Mouse (Mus musculus) gastrocnemius, postnatal 4 days (tissue): ENCODE data around the gene Sdk1. TPM values are rescaled to one million over a fixed set of nuclear protein-coding genes. Genes with fewer than 3 reads are reported as not detected.

Source experiments
- DNase-seq, 2 experiments: peaks; one replicate each; pipeline ENCODE4 v3.0.0; 2021 to 2022; ENCODE audit warnings: low spot score in 2 of 2, mixed read lengths in 2 of 2
- total RNA-seq, 2 experiments: library from RNA; stranded (reverse); gene quantifications; 2 replicates each; pipeline ENCODE4 v1.2.3; 2021

Gene Sdk1
- total RNA-seq, 2 experiments from 2014 or later = 13.5 to 15.7 TPM

GRCm38 (mm10) chr5:142215981-142216380 is 974.7 kb downstream of the Sdk1 start:
- no peak for DNase-seq

DNA sequence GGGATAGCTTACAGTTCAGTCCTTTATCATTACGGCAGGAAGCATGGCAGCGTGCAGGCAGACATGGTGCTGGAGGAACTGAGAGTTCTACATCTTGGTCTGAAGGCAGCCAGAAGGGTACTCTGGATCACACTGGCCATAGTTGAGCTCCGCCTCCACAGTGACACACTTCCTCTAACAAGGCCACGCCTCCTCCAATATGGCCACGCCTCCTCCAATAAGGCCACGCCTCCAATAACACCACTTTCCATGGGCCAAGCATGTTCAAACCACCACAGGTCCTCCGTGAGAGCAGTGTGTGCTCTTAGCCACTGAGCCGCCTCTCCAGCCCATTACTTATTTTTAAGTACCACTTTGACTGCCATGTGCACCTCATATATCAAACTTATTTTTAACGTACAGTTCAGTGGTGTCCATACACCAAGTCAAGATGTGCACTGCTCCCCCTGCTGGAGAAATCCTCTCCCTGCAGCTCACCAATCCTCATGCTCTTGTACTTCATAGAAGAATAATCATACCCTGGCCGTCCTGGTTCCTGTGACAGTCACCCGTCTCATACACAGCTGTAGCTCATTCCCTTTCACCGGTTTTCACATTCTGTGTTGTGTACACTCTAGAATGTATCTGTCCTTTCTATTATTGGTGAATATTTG is 979.7 kb downstream of the Sdk1 start:
- no peak for DNase-seq

DNA sequence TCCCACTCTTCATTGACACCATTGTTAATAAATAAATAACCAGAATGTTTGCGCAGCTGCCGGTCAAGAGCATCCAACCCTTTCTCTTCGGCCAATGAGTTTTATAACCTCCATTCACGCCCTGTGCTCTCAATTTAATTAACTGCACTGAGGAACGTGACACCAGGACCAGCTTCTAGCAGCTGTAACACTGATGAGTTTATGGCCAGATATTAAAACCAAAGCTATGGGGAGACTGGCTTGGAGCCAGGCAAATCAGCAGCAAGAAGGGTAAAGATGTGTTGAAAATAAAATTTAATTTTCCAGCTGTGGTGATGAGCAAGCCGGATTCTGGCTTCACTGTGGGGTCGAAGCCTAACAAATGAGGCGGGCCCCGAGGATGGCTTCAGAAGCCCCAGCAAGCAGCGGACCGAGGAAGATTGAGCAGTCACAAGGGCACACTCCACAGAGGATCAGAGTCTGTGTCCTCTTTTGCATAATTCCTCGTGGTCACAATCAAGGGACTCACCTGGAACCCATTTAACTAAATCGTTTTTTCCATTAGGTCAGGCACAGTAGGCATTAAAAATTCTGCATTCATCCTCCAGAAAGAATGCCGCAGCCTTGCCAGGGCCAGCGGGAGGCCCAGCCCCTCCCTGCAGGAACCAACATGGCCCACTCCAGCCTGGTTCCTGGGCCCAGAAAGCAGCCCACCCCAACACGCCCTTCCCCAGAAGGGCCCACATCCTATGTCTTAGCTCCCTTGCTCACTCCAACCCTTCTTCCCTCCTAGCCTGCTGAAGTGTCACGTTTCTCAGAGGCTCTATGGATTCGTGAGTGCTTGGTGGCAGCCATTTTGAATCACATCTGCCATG is 987.9 kb downstream of the Sdk1 start:
- no peak for DNase-seq

GRCm38 (mm10) chr5:142229811-142230205 is 988.5 kb downstream of the Sdk1 start:
- DNase-seq = no peak

DNA sequence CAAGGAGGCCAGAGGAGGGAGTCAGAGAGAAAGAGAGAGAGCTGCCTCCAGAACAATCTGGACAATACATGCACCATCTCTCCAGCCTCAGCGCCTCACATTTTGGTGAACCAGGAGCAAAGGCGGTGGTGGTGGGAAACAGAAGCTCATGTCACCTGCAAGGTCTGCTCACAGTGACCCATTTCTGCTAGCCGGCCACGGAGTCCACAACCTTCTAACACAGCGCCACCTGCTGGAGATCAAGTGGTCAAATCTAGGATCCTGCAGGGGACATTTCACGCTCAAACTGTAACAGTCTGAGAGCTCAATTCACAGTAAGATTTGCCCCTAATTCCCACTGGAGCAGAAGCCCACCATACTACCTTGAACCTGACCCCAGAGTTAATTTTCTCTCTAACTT is 999.0 kb downstream of the Sdk1 start:
- no peak for DNase-seq

GRCm38 (mm10) chr5:142242597-142242996 is 1001.3 kb downstream of the Sdk1 start:
- DNase-seq = no peak

GRCm38 (mm10) chr5:142243069-142243468 is 1001.8 kb downstream of the Sdk1 start:
- DNase-seq = no peak

- no peak for DNase-seq
These were observed 1014.9 kb downstream of the Sdk1 start for GRCm38 (mm10) chr5:142256231-142256630.

DNA sequence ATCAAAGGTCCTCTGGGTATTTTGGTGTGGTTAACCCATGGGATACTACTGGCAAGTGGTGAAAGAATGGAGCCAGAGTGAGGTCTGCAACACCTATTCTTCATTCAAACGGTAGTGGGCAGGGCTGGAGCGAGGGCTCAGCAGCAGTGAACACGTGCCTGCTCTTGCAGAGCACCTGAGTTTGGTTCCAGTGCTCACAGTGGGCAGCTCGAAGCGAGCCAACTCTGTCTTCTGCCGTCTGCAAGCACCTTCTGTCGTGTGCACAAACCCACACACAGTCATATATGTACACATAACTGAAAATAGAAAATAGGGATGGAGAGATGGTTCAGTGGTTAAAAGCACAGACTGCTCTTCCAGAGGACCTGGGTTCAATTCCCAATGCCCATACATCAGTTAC is 1017.4 kb downstream of the Sdk1 start:
- no peak for DNase-seq

DNA sequence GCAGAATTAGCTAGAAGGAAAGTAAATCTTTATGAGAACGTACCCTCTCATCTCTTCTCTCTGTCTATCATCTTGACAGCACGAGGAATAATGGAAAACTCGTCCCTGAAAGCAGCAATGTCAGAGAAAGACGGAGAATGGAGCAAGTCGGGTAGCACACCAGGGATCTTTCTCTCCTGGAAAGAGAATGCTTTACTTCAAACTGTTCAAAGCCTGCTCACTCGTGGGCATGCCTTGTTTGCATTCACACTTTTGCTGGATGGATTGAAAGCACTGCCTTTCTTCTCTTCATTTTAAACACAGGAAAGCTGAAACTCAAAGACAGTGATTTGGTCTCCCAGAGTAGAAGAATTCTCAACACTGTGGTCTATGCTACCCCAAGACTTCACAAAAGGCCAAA is 1020.8 kb downstream of the Sdk1 start:
- DNase-seq = no peak

Other genes starting within 250 kb of the Sdk1 start
- gene Card11, start 240.9 kb upstream of the Sdk1 start, total RNA-seq = under 1 TPM; 0.20 to 0.26 TPM